Mouse (Mus musculus) CH12.LX (cell line): Measurements from ENCODE around the gene Lrmda. TPM values are rescaled to one million over a fixed set of nuclear protein-coding genes. Genes with fewer than 3 reads are reported as not detected.

ENCODE experiments used
- DNase-seq: peaks from one replicate; pipeline ENCODE4 v3.0.0-alpha.2; 2013; ENCODE audit errors: extremely low read depth
- H3K27ac ChIP-seq: 2 replicates; pipeline ENCODE4 v1.5.1; 2012; ENCODE audit warnings: low read depth, mild to moderate bottlenecking, control low read depth, moderate library complexity; ENCODE audit not compliant: insufficient read depth
- H3K27me3 ChIP-seq: replicated peaks from 2 replicates; pipeline ENCODE3; 2012; ENCODE audit warnings: inconsistent platforms
- H3K36me3 ChIP-seq, 2 experiments: replicated peaks in 1 of 2; 2 replicates each; pipeline versions ENCODE3 to v1.6.1; 2012; ENCODE audit warnings: inconsistent platforms in 1 of 2, low read length in 1 of 2, mild to moderate bottlenecking in 1 of 2, mixed read lengths in 1 of 2, moderate library complexity in 1 of 2; ENCODE audit not compliant: control insufficient read depth in 1 of 2, insufficient read depth in 1 of 2
- H3K4me1 ChIP-seq, 2 experiments: 2 replicates each; pipeline ENCODE4 v1.6.1; 2012; ENCODE audit warnings: inconsistent platforms in 1 of 2, moderate library complexity in 1 of 2; ENCODE audit not compliant: insufficient read depth in 2 of 2, control insufficient read depth in 1 of 2
- H3K4me2 ChIP-seq: 2 replicates; pipeline ENCODE4 v1.6.1; 2012; ENCODE audit warnings: low read depth, mild to moderate bottlenecking, control low read depth; ENCODE audit not compliant: poor library complexity, insufficient read depth, severe bottlenecking
- H3K4me3 ChIP-seq, 3 experiments: fragments of 150-350 bp in 1 of 3; sonication (generic) in 1 of 3; replicated peaks in 1 of 3; 2 replicates each; pipeline versions ENCODE3 to v1.5.1; 2011 to 2012; ENCODE audit warnings: low read depth in 2 of 3, low read length in 2 of 3, mild to moderate bottlenecking in 2 of 3, moderate library complexity in 2 of 3, control low read depth in 1 of 3, improper control_type of control experiment in 1 of 3, inconsistent platforms in 1 of 3, mixed read lengths in 1 of 3; ENCODE audit not compliant: poor library complexity in 1 of 3
- H3K79me2 ChIP-seq: replicated peaks from 2 replicates; pipeline ENCODE4 v1.6.1; 2012; ENCODE audit warnings: mild to moderate bottlenecking, moderate library complexity; ENCODE audit not compliant: control insufficient read depth, poor library complexity, insufficient read depth, severe bottlenecking; ENCODE audit errors: extremely low read depth
- H3K9ac ChIP-seq: 2 replicates; pipeline ENCODE4 v1.6.1; 2012; ENCODE audit warnings: low read depth, mild to moderate bottlenecking, control low read depth, moderate library complexity; ENCODE audit not compliant: insufficient read depth
- H3K9me3 ChIP-seq: replicated peaks from 2 replicates; pipeline ENCODE3; 2012; ENCODE audit warnings: low read length, inconsistent platforms, mixed read lengths
- CHD2 ChIP-seq: IDR thresholded peaks from 2 replicates; pipeline ENCODE4 v1.6.1; 2011; ENCODE audit warnings: low read length, improper control_type of control experiment
- CTCF ChIP-seq, 2 experiments: IDR thresholded peaks in 1 of 2; conservative IDR thresholded peaks in 1 of 2; 2 replicates each; pipeline ENCODE4 v1.5.1; 2011 to 2012; ENCODE audit warnings: low read depth in 2 of 2, low read length in 2 of 2, improper control_type of control experiment in 1 of 2, inconsistent platforms in 1 of 2, mild to moderate bottlenecking in 1 of 2, moderate library complexity in 1 of 2
- JUND ChIP-seq: conservative IDR thresholded peaks from 2 replicates; pipeline ENCODE4 v1.6.1; 2011; ENCODE audit warnings: low read depth, low read length, improper control_type of control experiment
- MAFK ChIP-seq: IDR thresholded peaks from 2 replicates; pipeline ENCODE4 v1.6.1; 2011; ENCODE audit warnings: low read length, improper control_type of control experiment; ENCODE audit not compliant: insufficient replicate concordance
- MAX ChIP-seq: IDR thresholded peaks from 2 replicates; pipeline ENCODE4 v1.6.1; 2011; ENCODE audit warnings: low read length, improper control_type of control experiment
- MAZ ChIP-seq: IDR thresholded peaks from 2 replicates; pipeline ENCODE4 v1.6.1; 2012; ENCODE audit warnings: low read depth, mild to moderate bottlenecking, inconsistent platforms, low read length, improper control_type of control experiment, moderate library complexity
- MEF2A ChIP-seq: IDR thresholded peaks from 2 replicates; pipeline ENCODE4 v1.6.1; 2014; ENCODE audit warnings: low read depth, mild to moderate bottlenecking, inconsistent platforms, low read length, improper control_type of control experiment, borderline replicate concordance
- MYC ChIP-seq: IDR thresholded peaks from 2 replicates; pipeline ENCODE4 v1.6.1; 2011; ENCODE audit warnings: low read depth, mild to moderate bottlenecking, improper control_type of control experiment, low read length
- NELFE ChIP-seq: IDR thresholded peaks from 2 replicates; pipeline ENCODE4 v1.6.1; 2011; ENCODE audit warnings: low read depth, low read length, improper control_type of control experiment
- PAX5 ChIP-seq: IDR thresholded peaks from 2 replicates; pipeline ENCODE4 v1.6.1; 2012; ENCODE audit warnings: low read length, inconsistent platforms, mixed read lengths
- POLR2A ChIP-seq: IDR thresholded peaks from 2 replicates; pipeline ENCODE4 v1.6.1; 2011; ENCODE audit warnings: low read depth, mild to moderate bottlenecking, improper control_type of control experiment, low read length
- RAD21 ChIP-seq: IDR thresholded peaks from 2 replicates; pipeline ENCODE4 v1.6.1; 2011; ENCODE audit warnings: low read depth, mild to moderate bottlenecking, low read length, improper control_type of control experiment, moderate library complexity
- TBP ChIP-seq: conservative IDR thresholded peaks from 2 replicates; pipeline ENCODE4 v1.6.1; 2011; ENCODE audit warnings: low read depth, low read length, improper control_type of control experiment
- TCF12 ChIP-seq: IDR thresholded peaks from 2 replicates; pipeline ENCODE4 v1.6.1; 2014; ENCODE audit warnings: low read depth, mild to moderate bottlenecking, inconsistent platforms, low read length, improper control_type of control experiment
- USF1 ChIP-seq: IDR thresholded peaks from 2 replicates; pipeline ENCODE4 v1.6.1; 2014; ENCODE audit warnings: low read depth, mild to moderate bottlenecking, inconsistent platforms, low read length, improper control_type of control experiment
- USF2 ChIP-seq: conservative IDR thresholded peaks from 2 replicates; pipeline ENCODE4 v1.6.1; 2011; ENCODE audit warnings: low read depth, low read length, improper control_type of control experiment
- ZC3H11A ChIP-seq: IDR thresholded peaks from 2 replicates; pipeline ENCODE4 v1.6.1; 2012; ENCODE audit warnings: low read depth, mild to moderate bottlenecking, inconsistent platforms, low read length, improper control_type of control experiment
- ZMIZ1 ChIP-seq: IDR thresholded peaks from 2 replicates; pipeline ENCODE4 v1.6.1; 2012; ENCODE audit warnings: low read depth, mild to moderate bottlenecking, inconsistent platforms, low read length, improper control_type of control experiment
- dilution Hi-C: fragments of 300-500 bp; cut with MboI; formaldehyde crosslinking; loops from 2 replicates; pipeline ENCODE4 v1.14.3; 2020; ENCODE audit warnings: low sequenced_read_pairs; ENCODE audit not compliant: extremely low pct_unique_long_range_greater_than_20kb, extremely low pct_ligation_motif_present
- in situ Hi-C: fragments of 300-500 bp; cut with MboI; formaldehyde crosslinking; loops from 3 replicates; pipeline ENCODE4 v1.14.3; 2019; ENCODE audit warnings: low sequenced_read_pairs, low pct_ligation_motif_present, low pct_unique_long_range_greater_than_20kb, mixed read lengths
- polyA plus RNA-seq: library from polyadenylated mRNA; unstranded; fragments of >175 nt; gene quantifications from 2 replicates; pipeline ENCODE4 v1.2.1, GENCODE M21; 2012; ENCODE audit warnings: low read depth; ENCODE audit not compliant: insufficient read length
- total RNA-seq, 2 experiments: library from RNA; depleted of rRNA; stranded (reverse); fragments of 300-350 nt in 1 of 2; fragments of >200 nt in 1 of 2; gene quantifications; 2 replicates each; pipeline ENCODE4 v1.2.3; 2012 to 2014

Gene Lrmda
- total and polyA plus RNA-seq, 3 experiments = 0.89 to 3.7 (median 1.9) TPM

DNA sequence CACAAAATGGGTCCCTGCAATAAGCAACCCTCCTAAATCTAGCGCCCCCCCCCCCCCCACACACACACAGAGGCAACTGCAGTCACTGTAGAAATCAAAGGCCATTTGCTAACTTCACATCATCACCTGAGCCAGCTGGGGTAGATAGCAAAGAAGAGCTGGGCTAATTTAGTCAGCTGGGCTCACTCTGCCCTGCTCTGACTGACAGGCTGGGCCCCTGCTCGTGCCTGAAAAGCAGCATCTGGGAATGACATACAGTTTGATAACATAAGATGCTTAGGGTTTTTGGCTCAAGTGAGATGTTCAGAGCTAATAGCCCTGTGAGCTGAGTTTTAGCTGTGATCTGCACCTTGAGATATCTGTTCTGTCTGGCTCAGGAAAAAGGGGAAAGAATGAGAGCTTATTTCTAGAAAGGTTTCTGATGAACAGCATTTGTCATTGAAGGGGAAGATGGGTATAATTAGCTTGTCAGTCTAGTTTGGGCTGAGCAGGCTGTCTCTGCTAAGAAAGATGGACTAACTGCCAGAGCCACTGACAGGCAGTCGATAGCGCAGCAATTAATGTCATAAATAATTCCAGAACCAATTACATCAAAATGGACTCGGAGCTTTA lies 1075.1 kb downstream of the Lrmda start:
- no peak overlapping the region for H3K27ac ChIP-seq
- no peaks in the 10 kb centered on the region for H3K9me3 ChIP-seq
- H3K27me3 ChIP-seq = no peaks in the 10 kb centered on the region
- H3K79me2 ChIP-seq = no peaks in the 10 kb centered on the region
- no peak for TF ChIP-seq MAFK
- no peak for TF ChIP-seq CTCF (conservative IDR thresholded peaks at IDR 0.05 in 1 of 2, IDR thresholded peaks at IDR 0.05 in 1 of 2; ENCODE audit: low read depth in 2 of 2, low read length in 2 of 2)
- no peak for TF ChIP-seq MEF2A
- TF ChIP-seq POLR2A = no peak
- no peak for TF ChIP-seq RAD21
- TF ChIP-seq TCF12 = no peak
- TF ChIP-seq USF2 = no peak
- TF ChIP-seq TBP = no peak
- TF ChIP-seq USF1 = no peak
- TF ChIP-seq JUND = no peak
- TF ChIP-seq MAZ = no peak
- no peak overlapping the region for H3K4me3 ChIP-seq
- no peak overlapping the region for H3K4me2 ChIP-seq
- no peaks in the 10 kb centered on the region for H3K36me3 ChIP-seq
- no peak for DNase-seq
- dilution Hi-C loops (no loop called here), in situ Hi-C loops (no loop called here)
- H3K9ac ChIP-seq = no peak overlapping the region
- no peaks in the 10 kb centered on the region for H3K4me1 ChIP-seq

DNA sequence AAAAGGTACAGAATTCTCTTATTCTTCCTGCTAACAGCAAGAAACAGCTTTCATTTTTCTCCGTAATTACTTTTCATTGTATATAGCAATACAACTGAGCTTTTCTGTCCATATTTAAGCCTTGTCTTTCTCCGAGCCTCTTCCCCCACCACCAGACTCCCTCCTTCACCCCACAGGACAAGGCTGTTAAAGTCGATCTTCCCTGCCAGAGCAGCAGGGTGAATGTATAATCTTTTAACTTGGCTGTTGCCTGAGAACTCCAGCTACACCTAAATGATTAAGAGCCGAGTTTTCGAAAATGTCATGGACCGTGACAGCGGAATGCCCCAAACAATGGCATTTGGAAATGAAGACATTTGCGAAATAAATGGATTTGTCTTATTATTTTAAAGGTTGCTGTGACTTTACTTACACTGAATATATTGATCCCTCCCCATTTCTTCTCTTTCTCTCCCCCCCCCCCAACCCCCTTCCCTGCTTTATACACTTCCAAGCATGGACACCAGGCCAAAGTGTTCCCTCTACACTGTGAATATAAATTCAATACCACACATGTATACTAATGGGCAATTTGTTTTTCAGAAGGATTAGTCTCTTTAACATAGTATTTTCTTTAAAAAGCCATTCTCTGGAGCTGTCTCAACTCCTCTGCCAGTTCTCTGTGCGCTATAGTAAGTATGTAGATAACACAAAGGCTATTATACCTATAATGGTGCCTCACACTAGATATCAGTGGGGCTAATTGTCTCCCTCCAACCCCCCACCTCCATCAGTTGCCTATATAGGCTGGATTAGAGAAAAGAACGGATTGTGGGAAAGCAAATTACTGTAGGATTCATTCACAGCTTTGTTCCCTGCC lies 1075.9 kb downstream of the Lrmda start:
- no peaks in the 10 kb centered on the region for H3K9me3 ChIP-seq
- TF ChIP-seq NELFE (no peak), ZC3H11A (no peak)
- in situ Hi-C loops (no loop called here), dilution Hi-C loops (no loop called here)
- H3K4me3 ChIP-seq = no peak overlapping the region
- H3K4me2 ChIP-seq = no peak overlapping the region
- no peak overlapping the region for H3K27ac ChIP-seq
- no peaks in the 10 kb centered on the region for H3K27me3 ChIP-seq
- H3K9ac ChIP-seq = no peak overlapping the region
- DNase-seq = no peak
- H3K36me3 ChIP-seq = no peaks in the 10 kb centered on the region
- no peaks in the 10 kb centered on the region for H3K4me1 ChIP-seq
- H3K79me2 ChIP-seq = no peaks in the 10 kb centered on the region

DNA sequence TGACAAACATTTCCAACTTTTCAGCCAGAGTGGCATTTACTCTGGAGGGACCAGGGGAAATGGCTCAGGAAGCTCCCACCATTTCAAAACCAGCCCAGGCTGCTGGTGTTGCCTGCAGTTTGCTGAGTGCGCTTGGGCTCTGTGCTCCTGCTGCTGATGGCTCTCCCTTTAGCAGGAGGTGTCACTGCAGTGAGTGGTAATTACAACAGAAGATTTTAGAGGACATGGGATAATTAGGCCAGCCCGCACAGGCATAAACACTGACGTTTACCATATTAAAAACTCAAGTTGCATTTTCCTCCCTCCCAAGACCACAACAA lies 1076.5 kb downstream of the Lrmda start:
- Histone ChIP-seq H3K27me3 (no peaks in the 10 kb centered on the region), H3K9ac (no peak overlapping the region), H3K27ac (no peak overlapping the region), H3K4me1 (no peaks in the 10 kb centered on the region), H3K4me3 (no peak overlapping the region), H3K9me3 (no peaks in the 10 kb centered on the region), H3K79me2 (no peaks in the 10 kb centered on the region), H3K4me2 (no peak overlapping the region), H3K36me3 (no peaks in the 10 kb centered on the region)
- dilution Hi-C loops = no loop called here
- DNase-seq = no peak
- in situ Hi-C loops = no loop called here
- no peak for TF ChIP-seq ZMIZ1
- no peak for TF ChIP-seq CHD2
- TF ChIP-seq MYC = no peak
- no peak for TF ChIP-seq MAX
- TF ChIP-seq PAX5 = no peak
